Mouse (Mus musculus) brain, embryonic 14.5 days (tissue): ENCODE results near the gene Prok2.

Experiments
- CTCF ChIP-seq: fragments of 200-500 bp; IDR thresholded peaks from 2 replicates; pipeline ENCODE4 v1.5.1; 2012; ENCODE audit warnings: inconsistent platforms, mild to moderate bottlenecking, moderate library complexity, borderline replicate concordance; ENCODE audit not compliant: insufficient read depth, insufficient read length; ENCODE audit errors: extremely low read depth
- POLR2A ChIP-seq: fragments of 200-500 bp; IDR thresholded peaks from 2 replicates; pipeline ENCODE4 v1.6.1; 2012; ENCODE audit warnings: mild to moderate bottlenecking, inconsistent platforms, borderline replicate concordance; ENCODE audit not compliant: poor library complexity, insufficient read depth, insufficient read length, severe bottlenecking; ENCODE audit errors: extremely low read depth

GRCm38 (mm10) chr6:99715913-99716312 is 10.3 kb downstream of the Prok2 start:
- TF ChIP-seq CTCF: no peak
- TF ChIP-seq POLR2A: no peak
